Mouse (Mus musculus): ENCODE results near the gene Frs2.

DNA sequence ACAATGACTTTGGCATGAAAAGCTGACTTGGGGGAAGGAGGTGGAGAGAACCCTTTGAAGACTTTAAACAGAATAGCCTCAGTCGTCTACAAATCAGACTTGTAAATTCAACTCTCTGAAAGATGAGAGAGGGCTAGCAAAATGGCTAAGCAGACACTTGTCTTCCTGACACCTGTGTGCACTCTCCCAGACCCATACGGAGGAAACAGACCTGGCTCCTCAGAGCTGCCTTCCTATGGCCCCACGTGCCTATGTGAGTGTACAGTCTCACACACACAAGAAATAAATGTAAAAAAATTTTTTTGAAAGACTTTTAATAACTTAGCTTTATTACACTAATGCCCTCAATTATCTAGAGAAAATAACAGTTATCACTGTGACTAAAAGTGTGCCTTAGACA is 41.6 kb downstream of the Frs2 start:
- no peak for TF ChIP-seq CTCF (IDR thresholded peaks at IDR 0.05)
- no peak for TF ChIP-seq POLR2A (IDR thresholded peaks at IDR 0.05; ENCODE audit: insufficient read depth, low read depth, low read length)

Measured in heart, adult 2 months (tissue).